Comparison of ENCODE assay signal across 29 mouse cellular contexts in genomic region chr6:76697146-76697891, GRCm38 (mm10).
DNase-seq lines count a peak whose midpoint lies in the region.
"Had no signal": no experiment of that assay in that cellular context is flagged by ENCODE, and none has a peak within 500 bp of the region (broad histone marks: within the 10 kb centered on the region; RNA-seq: fewer than 3 reads in every experiment).

No protein-coding gene starts in this region.

- no peaks in the 10 kb centered on the region for H3K36me3 ChIP-seq in hindbrain, embryonic 10.5 days
- H3K36me3 ChIP-seq: embryonic facial prominence, embryonic 13.5 days; forebrain, embryonic 12.5 days; limb, embryonic 13.5 days; liver, embryonic 12.5 days; stomach, embryonic 15.5 days had no signal

- 86% methylated on average over 6 of the region's 6 CpGs for WGBS in hindbrain, embryonic 10.5 days

- H3K9me3 ChIP-seq in hindbrain, embryonic 10.5 days = no peaks in the 10 kb centered on the region
- H3K9me3 ChIP-seq: embryonic facial prominence, embryonic 13.5 days; forebrain, embryonic 12.5 days; limb, embryonic 13.5 days; liver, embryonic 12.5 days; stomach, embryonic 15.5 days had no signal

- H3K4me3 ChIP-seq in hindbrain, embryonic 10.5 days = no peak overlapping the region
- H3K4me3 ChIP-seq: embryonic facial prominence, embryonic 13.5 days; erythroblast, embryonic 14.5 days; forebrain, embryonic 12.5 days; limb, embryonic 13.5 days; liver, embryonic 12.5 days; stomach, embryonic 15.5 days had no signal

- intact Hi-C loops in heart, postnatal 14 days (cut with DNase I) = no loop called here

- no peak overlapping the region for H3K27ac ChIP-seq in hindbrain, embryonic 10.5 days
- H3K27ac ChIP-seq: embryonic facial prominence, embryonic 13.5 days; forebrain, embryonic 12.5 days; hindbrain, embryonic 14.5 days; kidney, postnatal 0 days; limb, embryonic 13.5 days; liver, embryonic 12.5 days; stomach, embryonic 15.5 days had no signal

- H3K4me1 ChIP-seq in hindbrain, embryonic 10.5 days (replicated peaks) = no peaks in the 10 kb centered on the region
- H3K4me1 ChIP-seq: embryonic facial prominence, embryonic 13.5 days; forebrain, embryonic 12.5 days; limb, embryonic 13.5 days; liver, embryonic 12.5 days; stomach, embryonic 15.5 days had no signal

- peak; percentile 64 for DNase-seq in heart, adult 11 months
- DNase-seq in heart, postnatal 14 days = no peak
- DNase-seq in brain, adult 2 months (ENCODE audit: low read depth, low spot score) = peak; percentile 86
- peak; percentile 25 to 29 for DNase-seq in left cerebral cortex, adult 18-20 months (ENCODE audit: low spot score in 2 of 2)
- DNase-seq in right cerebral cortex, adult 2 months (ENCODE audit: low spot score in 2 of 2) = peak; percentile 33 to 52
- DNase-seq in hindbrain, embryonic 10.5 days (ENCODE audit: low spot score) = no peak
- DNase-seq in embryo, embryonic 10 days (ENCODE audit: low spot score) = no peak
- no peak for DNase-seq in yolk sac, embryonic 10.5 days (ENCODE audit: low spot score)
- DNase-seq: adrenal gland, postnatal 25 days; cerebellum, adult 18-20 months; cerebellum, postnatal 25 days; embryo, embryonic 11 days; gastrocnemius, postnatal 14 days; heart, adult 18-20 months; heart, postnatal 36 days; kidney, adult 18-20 months; layer of hippocampus, postnatal 36 days; lung, adult 18-20 months; lung, postnatal 10 days; thymus, adult 18-20 months; thymus, postnatal 36 days had no signal

- H3K27me3 ChIP-seq in hindbrain, embryonic 10.5 days (ENCODE audit: insufficient read depth, poor library complexity, severe bottlenecking) = no peaks in the 10 kb centered on the region
- H3K27me3 ChIP-seq: embryonic facial prominence, embryonic 13.5 days; forebrain, embryonic 12.5 days; limb, embryonic 13.5 days; liver, embryonic 12.5 days; stomach, embryonic 15.5 days had no signal

Comparison
In these comparisons a context has a peak if more than half of its experiments do, and no peak if none do; other contexts are left out.
1. DNase-seq: peak in heart, adult 11 months (single experiment), brain, adult 2 months (single experiment), left cerebral cortex, adult 18-20 months (2 of 2) and right cerebral cortex, adult 2 months (2 of 2); none in heart, postnatal 14 days (0 of 2), hindbrain, embryonic 10.5 days (single experiment), embryo, embryonic 10 days (single experiment) and yolk sac, embryonic 10.5 days (single experiment).